Mouse (Mus musculus): ENCODE data around the gene Kpna2. TPM values are rescaled to one million over a fixed set of nuclear protein-coding genes. Genes with fewer than 3 reads are reported as not detected.

Gene Kpna2
- total RNA-seq, 1 experiment from 2014 or later: 36.0 TPM

DNA sequence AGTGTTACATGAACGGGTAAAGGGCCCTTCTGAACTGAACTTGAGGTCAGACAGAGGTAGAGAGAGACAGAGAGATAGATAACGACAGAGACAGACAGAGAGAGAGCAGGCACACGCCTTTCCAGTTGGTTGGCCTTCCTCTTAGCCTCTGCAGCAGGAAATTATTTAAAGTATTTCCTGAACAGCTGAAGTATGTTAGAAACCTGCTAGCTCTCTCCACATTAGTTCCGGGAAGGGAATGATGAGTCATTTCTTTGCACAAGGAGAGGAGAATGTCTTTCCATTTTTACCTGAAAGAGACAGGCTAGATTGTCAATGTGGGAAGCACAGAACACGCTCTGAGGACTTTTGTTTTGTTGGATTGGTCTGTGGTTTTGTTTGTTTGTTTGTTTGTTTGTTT, 17.0 kb downstream of the Kpna2 start:
- DNase-seq: no peak

DNA sequence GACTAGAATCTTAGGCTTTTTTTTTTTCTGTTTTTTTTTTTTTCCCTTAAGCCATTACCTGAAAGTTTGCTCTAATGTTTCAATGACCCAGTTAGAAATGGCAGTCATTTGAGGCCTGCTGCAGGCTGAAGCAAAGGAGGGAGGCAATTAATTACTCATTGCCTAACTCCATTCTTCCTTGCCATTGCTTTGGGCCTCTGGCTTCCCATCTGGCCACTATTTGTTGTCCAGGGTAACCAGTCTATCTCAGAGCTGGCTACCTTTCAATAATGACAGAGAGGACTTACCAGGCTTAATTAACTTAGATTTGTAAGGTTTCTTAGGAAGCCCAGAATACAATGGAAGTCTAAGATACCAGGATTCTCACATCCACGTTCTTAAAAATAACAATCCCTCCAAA, 17.6 kb downstream of the Kpna2 start:
- no peak for DNase-seq

- peak; percentile 33 for DNase-seq
Measured at GRCm38 (mm10) chr11:106980455-106980854, 18.9 kb downstream of the Kpna2 start.

- peak; percentile 62 for DNase-seq
Measured at GRCm38 (mm10) chr11:106976194-106976593, 23.1 kb downstream of the Kpna2 start.

GRCm38 (mm10) chr11:106975419-106976177, 23.7 kb downstream of the Kpna2 start:
- no peak for DNase-seq

GRCm38 (mm10) chr11:106974440-106974839, 24.9 kb downstream of the Kpna2 start:
- no peak for DNase-seq

DNA sequence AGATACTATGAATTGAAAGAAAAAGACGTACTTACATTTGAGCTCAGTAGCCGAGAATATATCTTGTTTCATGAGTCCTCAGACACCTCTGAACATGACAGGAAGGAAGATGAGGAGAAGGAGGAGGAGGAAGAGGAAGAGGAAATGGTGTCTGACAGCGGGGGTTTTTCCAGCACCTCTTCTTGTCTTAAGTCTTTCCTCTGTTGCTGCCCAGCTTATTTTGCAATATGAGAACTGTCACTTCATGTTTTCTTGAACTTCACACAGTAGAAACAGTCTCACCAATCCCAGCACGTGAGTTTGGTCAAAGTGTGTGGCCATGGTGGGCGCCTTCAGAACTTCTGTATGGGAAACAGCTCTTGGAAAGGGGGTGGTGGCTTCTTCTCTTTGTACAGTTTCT, 26.3 kb downstream of the Kpna2 start:
- DNase-seq: no peak

GRCm38 (mm10) chr11:106969798-106970197, 29.5 kb downstream of the Kpna2 start:
- no peak for DNase-seq

DNA sequence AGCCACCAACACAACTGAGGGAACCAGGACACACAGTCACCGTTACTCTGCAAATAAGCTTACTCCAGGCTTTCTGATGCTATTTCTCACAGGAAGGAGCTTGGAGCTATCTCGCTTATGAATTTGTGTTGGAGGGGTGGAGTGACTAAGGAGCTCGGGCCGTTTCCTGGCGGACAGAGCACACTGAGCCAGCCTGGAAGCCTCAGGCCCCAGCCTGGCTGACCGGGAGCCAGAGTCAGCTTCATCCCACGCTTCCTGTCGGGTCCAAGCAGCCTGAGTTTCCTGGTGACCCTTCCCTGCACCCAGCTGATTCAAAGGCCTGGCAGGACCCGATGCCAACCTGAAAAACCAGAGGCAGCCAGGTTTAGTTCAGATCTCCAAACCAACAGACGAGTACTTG, 31.7 kb downstream of the Kpna2 start:
- DNase-seq: peak; percentile 20

- DNase-seq: no peak
Measured at GRCm38 (mm10) chr11:106965881-106966280, 33.5 kb downstream of the Kpna2 start.

GRCm38 (mm10) chr11:106962310-106962709, 37.0 kb downstream of the Kpna2 start:
- no peak for DNase-seq

- no peak for DNase-seq
Measured at GRCm38 (mm10) chr11:106961471-106962081, 37.8 kb downstream of the Kpna2 start.

DNA sequence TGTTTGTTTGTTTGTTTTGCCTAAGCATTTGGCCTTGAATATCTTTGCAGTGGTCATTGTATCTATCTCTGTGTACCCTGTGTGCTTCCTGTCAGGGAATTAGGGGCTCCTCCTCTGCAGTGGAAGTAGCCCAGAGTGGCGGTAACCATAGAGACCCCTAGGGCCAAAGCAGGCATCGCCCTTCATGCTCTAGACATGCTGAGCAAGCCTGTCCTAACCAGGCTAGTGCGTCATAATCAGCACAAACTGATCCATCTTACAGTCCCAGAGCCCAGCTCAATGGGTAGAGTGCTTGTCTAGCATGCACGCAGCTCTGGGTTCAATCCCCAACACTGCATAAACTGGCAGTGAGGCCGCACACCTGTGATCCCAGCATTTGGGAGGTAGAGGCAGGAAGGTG, 40.2 kb downstream of the Kpna2 start:
- DNase-seq: no peak

GRCm38 (mm10) chr11:106958407-106959071, 40.8 kb downstream of the Kpna2 start:
- DNase-seq: no peak

DNA sequence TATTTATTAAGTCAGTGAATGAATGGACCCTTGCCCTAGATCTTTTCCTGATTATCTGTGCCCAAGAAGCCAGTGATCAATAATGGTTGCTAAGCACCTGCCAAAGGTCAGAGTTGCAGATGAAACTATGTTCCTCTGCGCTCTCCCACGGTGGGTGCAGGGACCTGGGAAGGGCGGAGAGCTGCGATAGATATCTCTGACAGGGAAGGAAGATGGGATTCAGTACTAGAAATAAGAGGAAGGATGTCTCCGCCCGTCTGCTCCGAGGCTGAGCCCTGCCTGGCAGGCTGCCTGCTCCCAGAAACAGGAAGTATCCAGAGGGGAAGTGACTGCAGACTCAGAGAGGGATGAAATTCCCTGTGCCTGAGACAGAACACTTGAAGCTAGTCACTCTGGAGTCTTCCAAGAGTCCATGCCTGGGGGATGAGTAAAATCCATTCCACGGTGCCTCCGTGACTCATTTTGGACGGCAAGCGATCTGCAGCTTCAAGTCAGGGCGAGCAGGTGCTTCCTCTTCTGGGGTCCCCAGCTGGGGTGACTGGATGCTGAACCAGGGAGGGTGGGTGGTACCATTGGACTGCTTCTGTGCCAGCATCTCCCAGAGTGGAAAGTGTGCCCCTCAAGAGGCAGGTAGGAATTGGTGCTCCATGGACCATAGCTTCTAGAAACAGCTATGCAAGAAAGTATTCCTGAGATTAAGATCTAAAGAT, 41.9 kb downstream of the Kpna2 start:
- peak; percentile 62 for DNase-seq

GRCm38 (mm10) chr11:106954566-106954965, 44.8 kb downstream of the Kpna2 start:
- no peak for DNase-seq

- DNase-seq: no peak
Measured at GRCm38 (mm10) chr11:106954116-106954515, 45.2 kb downstream of the Kpna2 start.

Other genes with a start within 250 kb of the Kpna2 start
- 76.1 and 90.7 TPM in 2 replicates for gene Pecam1, start 248.9 kb downstream of the Kpna2 start, total RNA-seq (2021)
- 0.52 and 0.71 TPM in 2 replicates for gene Milr1, start 248.3 kb downstream of the Kpna2 start, total RNA-seq (2021)
- gene Polg2, start 220.0 kb downstream of the Kpna2 start, total RNA-seq (2021): 7.1 and 8.4 TPM in 2 replicates
- gene Ddx5, start 210.4 kb downstream of the Kpna2 start, total RNA-seq (2021): 703 and 926 TPM in 2 replicates
- gene Cep95, start 210.3 kb downstream of the Kpna2 start, total RNA-seq (2021): 10.5 and 14.7 TPM in 2 replicates
- 35.3 and 40.8 TPM in 2 replicates for gene Smurf2, start 78.8 kb downstream of the Kpna2 start, total RNA-seq (2021)
- 2.8 and 4.2 TPM in 2 replicates for gene 1810010H24Rik, start 26.1 kb upstream of the Kpna2 start, total RNA-seq (2021)
- 50.9 and 52.9 TPM in 2 replicates for gene Bptf, start 132.6 kb upstream of the Kpna2 start, total RNA-seq (2021)
- gene Nol11, start 189.8 kb upstream of the Kpna2 start, total RNA-seq (2021): 21.6 and 23.2 TPM in 2 replicates